Mouse (Mus musculus): ENCODE results near the gene Mtmr3. TPM values are rescaled to one million over a fixed set of nuclear protein-coding genes. Genes with fewer than 3 reads are reported as not detected.
A peak's percentile ranks its signal among the peaks of the same experiment; 100 is the strongest.

The Mtmr3 gene
- polyA plus RNA-seq, 1 experiment from 2014 or later, result 22.0 TPM

GRCm38 (mm10) chr11:4622997-4623396 lies 28.3 kb upstream of the Mtmr3 start:
- Histone ChIP-seq H3K4me2 (replicated peaks; ENCODE audit: low read depth, low read length) (no peak overlapping the region), H3K9ac (replicated peaks; ENCODE audit: low read depth) (no peak overlapping the region), H3K27me3 (replicated peaks; ENCODE audit: insufficient read depth, low read length) (no peaks in the 10 kb centered on the region), H3K27ac (ENCODE audit: low read length) (no peak overlapping the region), H3K4me3 (ENCODE audit: low read depth, low read length) (no peak overlapping the region), H3K9me3 (ENCODE audit: low read length) (no peaks in the 10 kb centered on the region), H3K4me1 (ENCODE audit: insufficient read depth, low read depth, low read length) (no peaks in the 10 kb centered on the region; the same call in 1 of the 2 replicates), H3K36me3 (ENCODE audit: insufficient read depth, low read length) (no peaks in the 10 kb centered on the region)
- TF ChIP-seq EP300 (IDR thresholded peaks at IDR 0.05) (no peak), CTCF (IDR thresholded peaks at IDR 0.05) (no peak)
- 57% methylated on average over 5 of the region's 5 CpGs for WGBS
- DNase-seq (ENCODE audit: low spot score), result no peak
- ATAC-seq, result peak; percentile 56

DNA sequence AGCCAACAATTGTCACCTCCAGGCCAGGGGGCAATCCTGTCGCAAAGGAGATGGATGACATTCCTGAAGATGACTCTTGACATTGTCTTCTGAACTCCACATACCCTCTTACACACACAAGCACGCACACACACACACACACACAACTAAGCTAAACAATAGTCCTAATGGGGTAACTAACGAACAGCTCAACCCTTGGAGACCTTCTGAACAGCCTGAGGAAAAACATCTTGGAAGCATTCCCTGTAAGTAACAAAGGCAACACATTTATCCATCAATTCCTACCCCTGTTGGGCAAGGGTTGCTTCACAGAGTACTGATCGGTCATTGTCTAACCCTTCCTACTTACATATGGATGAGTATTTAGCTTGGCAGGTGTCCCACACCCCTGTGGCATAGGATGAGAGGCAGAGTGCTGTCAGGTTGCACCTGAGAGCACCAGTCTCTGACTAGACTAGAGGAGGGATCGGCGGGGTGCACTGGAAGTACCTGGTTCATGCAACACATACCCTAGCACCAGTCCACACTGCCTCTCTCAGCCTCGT lies 27.9 kb upstream of the Mtmr3 start:
- Histone ChIP-seq H3K9me3 (ENCODE audit: low read length) (no peaks in the 10 kb centered on the region), H3K27me3 (replicated peaks; ENCODE audit: insufficient read depth, low read length) (no peaks in the 10 kb centered on the region), H3K27ac (ENCODE audit: low read length) (no peak overlapping the region), H3K9ac (replicated peaks; ENCODE audit: low read depth) (no peak overlapping the region), H3K4me1 (ENCODE audit: insufficient read depth, low read depth, low read length) (no peaks in the 10 kb centered on the region; the same call in 1 of the 2 replicates), H3K4me2 (replicated peaks; ENCODE audit: low read depth, low read length) (no peak overlapping the region), H3K4me3 (ENCODE audit: low read depth, low read length) (no peak overlapping the region), H3K36me3 (ENCODE audit: insufficient read depth, low read length) (no peaks in the 10 kb centered on the region)
- no peak for DNase-seq (ENCODE audit: low spot score)
- WGBS, result 55% methylated on average over 7 of the region's 7 CpGs
- no peak for TF ChIP-seq CTCF (IDR thresholded peaks at IDR 0.05)
- TF ChIP-seq EP300 (IDR thresholded peaks at IDR 0.05), result no peak
- peak; percentile 38 for ATAC-seq

GRCm38 (mm10) chr11:4621866-4622265 lies 27.2 kb upstream of the Mtmr3 start:
- ATAC-seq (no peak), DNase-seq (ENCODE audit: low spot score) (no peak)
- Histone ChIP-seq H3K4me3 (ENCODE audit: low read depth, low read length) (no peak overlapping the region), H3K27me3 (replicated peaks; ENCODE audit: insufficient read depth, low read length) (no peaks in the 10 kb centered on the region), H3K36me3 (ENCODE audit: insufficient read depth, low read length) (no peaks in the 10 kb centered on the region), H3K4me1 (ENCODE audit: insufficient read depth, low read depth, low read length) (no peaks in the 10 kb centered on the region; the same call in 1 of the 2 replicates), H3K4me2 (replicated peaks; ENCODE audit: low read depth, low read length) (no peak overlapping the region), H3K9me3 (ENCODE audit: low read length) (no peaks in the 10 kb centered on the region), H3K27ac (ENCODE audit: low read length) (no peak overlapping the region), H3K9ac (replicated peaks; ENCODE audit: low read depth) (no peak overlapping the region)
- no peak for TF ChIP-seq EP300 (IDR thresholded peaks at IDR 0.05)
- TF ChIP-seq CTCF (IDR thresholded peaks at IDR 0.05), result no peak
- WGBS, result 62% methylated on average over 4 of the region's 4 CpGs

GRCm38 (mm10) chr11:4620501-4621108 lies 25.9 kb upstream of the Mtmr3 start:
- Histone ChIP-seq H3K27ac (ENCODE audit: low read length) (no peak overlapping the region), H3K4me1 (ENCODE audit: insufficient read depth, low read depth, low read length) (no peaks in the 10 kb centered on the region; the same call in 1 of the 2 replicates), H3K27me3 (replicated peaks; ENCODE audit: insufficient read depth, low read length) (no peaks in the 10 kb centered on the region), H3K9me3 (ENCODE audit: low read length) (no peaks in the 10 kb centered on the region), H3K4me3 (ENCODE audit: low read depth, low read length) (no peak overlapping the region), H3K9ac (replicated peaks; ENCODE audit: low read depth) (no peak overlapping the region), H3K36me3 (ENCODE audit: insufficient read depth, low read length) (no peaks in the 10 kb centered on the region), H3K4me2 (replicated peaks; ENCODE audit: low read depth, low read length) (no peak overlapping the region)
- TF ChIP-seq EP300 (IDR thresholded peaks at IDR 0.05) (no peak), CTCF (IDR thresholded peaks at IDR 0.05) (no peak)
- 39% methylated on average over 13 of the region's 13 CpGs for WGBS
- ATAC-seq, result no peak
- peak; percentile 43 for DNase-seq (ENCODE audit: low spot score)

GRCm38 (mm10) chr11:4620017-4620485 lies 25.4 kb upstream of the Mtmr3 start, which contains the start of gene Gm11032:
Gm11032 (plus strand) TSS chr11:4620067.
- TF ChIP-seq EP300 (IDR thresholded peaks at IDR 0.05), result no peak
- TF ChIP-seq CTCF (IDR thresholded peaks at IDR 0.05), result no peak
- WGBS, result 52% methylated on average over 16 of the region's 16 CpGs
- Histone ChIP-seq H3K4me1 (ENCODE audit: insufficient read depth, low read depth, low read length) (no peaks in the 10 kb centered on the region; the same call in 1 of the 2 replicates), H3K4me3 (ENCODE audit: low read depth, low read length) (no peak within 1 kb of the TSS), H3K4me2 (replicated peaks; ENCODE audit: low read depth, low read length) (no peak within 1 kb of the TSS), H3K36me3 (ENCODE audit: insufficient read depth, low read length) (no peaks in the 10 kb centered on the region), H3K9me3 (ENCODE audit: low read length) (no peaks in the 10 kb centered on the region), H3K27me3 (replicated peaks; ENCODE audit: insufficient read depth, low read length) (no peaks in the 10 kb centered on the region), H3K27ac (ENCODE audit: low read length) (no peak within 1 kb of the TSS), H3K9ac (replicated peaks; ENCODE audit: low read depth) (no peak within 1 kb of the TSS)
- ATAC-seq (no peak), DNase-seq (ENCODE audit: low spot score) (no peak)

DNA sequence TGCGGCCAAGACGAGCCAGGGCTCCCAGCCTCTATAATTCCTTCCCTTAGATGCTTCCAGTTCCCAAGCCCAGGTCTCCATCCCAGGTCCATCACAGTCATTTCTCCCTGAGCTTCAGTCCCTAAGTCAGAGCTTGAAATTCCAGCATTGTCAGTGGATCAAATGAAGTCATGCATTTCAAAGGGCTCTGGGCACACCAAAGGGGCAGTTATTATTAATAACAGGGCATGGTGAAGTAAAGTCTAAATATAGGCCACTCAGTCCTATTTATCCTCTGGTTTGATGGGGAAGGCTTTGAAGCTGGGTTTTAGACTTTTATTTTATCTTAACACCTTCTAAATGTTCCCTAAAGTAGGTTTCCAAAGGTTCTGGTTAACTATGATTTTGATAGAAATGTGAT lies 17.2 kb upstream of the Mtmr3 start:
- Histone ChIP-seq H3K4me2 (replicated peaks; ENCODE audit: low read depth, low read length) (no peak overlapping the region), H3K36me3 (ENCODE audit: insufficient read depth, low read length) (no peaks in the 10 kb centered on the region), H3K4me1 (ENCODE audit: insufficient read depth, low read depth, low read length) (no peaks in the 10 kb centered on the region), H3K27ac (ENCODE audit: low read length) (no peak overlapping the region), H3K9ac (replicated peaks; ENCODE audit: low read depth) (no peak overlapping the region), H3K27me3 (replicated peaks; ENCODE audit: insufficient read depth, low read length) (no peaks in the 10 kb centered on the region), H3K4me3 (ENCODE audit: low read depth, low read length) (no peak overlapping the region), H3K9me3 (ENCODE audit: low read length) (no peaks in the 10 kb centered on the region)
- ATAC-seq, result no peak
- WGBS, result 66% methylated on average over 2 of the region's 2 CpGs
- TF ChIP-seq CTCF (IDR thresholded peaks at IDR 0.05) (no peak), EP300 (IDR thresholded peaks at IDR 0.05) (no peak)
- no peak for DNase-seq (ENCODE audit: low spot score)
